ENCODE assay signal across 20 mouse cellular contexts in the genomic region with DNA sequence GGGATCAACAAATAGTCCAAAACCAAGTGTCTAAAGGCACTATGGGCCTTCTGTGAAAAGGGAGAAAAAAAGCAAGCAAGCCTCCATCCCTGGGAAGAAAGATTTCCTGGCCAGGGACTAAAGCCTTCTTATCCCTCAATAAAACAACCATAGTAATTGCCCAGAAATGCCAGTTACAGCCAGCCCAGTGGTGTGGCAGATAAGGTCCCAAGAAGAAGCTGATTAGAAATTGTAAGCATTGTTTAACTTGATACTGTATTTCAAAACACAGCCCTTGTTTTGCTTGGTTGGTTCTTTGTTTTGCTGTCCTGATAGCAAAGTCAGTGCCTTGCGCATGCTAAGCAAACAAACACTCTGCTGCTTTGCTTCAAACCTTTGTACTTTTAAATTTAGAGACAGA.
DNase-seq lines count a peak whose midpoint lies in the region; ATAC-seq and TF ChIP-seq lines count a peak whose summit lies in the region.
"Had no signal": no experiment of that assay in that cellular context is flagged by ENCODE, and none has a peak within 500 bp of the region (broad histone marks: within the 10 kb centered on the region; RNA-seq: fewer than 3 reads in every experiment).

No protein-coding gene starts in this region.

- peak; percentile 43 for ATAC-seq in G1E (ENCODE audit: extremely low read depth, insufficient number of reproducible peaks, low FRiP score, poor library complexity, severe bottlenecking)
- ATAC-seq in liver, embryonic 12.5 days = peak; percentile 73
- peak; percentile 30; the same call in 1 of the 2 replicates for ATAC-seq in liver, embryonic 16.5 days (ENCODE audit: low read depth)
- 0 out of 2 replicates have a peak, but pooled peaks have one; percentile 32 for ATAC-seq in stomach, postnatal 0 days (ENCODE audit: low FRiP score, low TSS enrichment)
- ATAC-seq in cerebellum, adult (ENCODE audit: insufficient number of reproducible peaks, low FRiP score, low TSS enrichment) = no peak
- ATAC-seq: forebrain, embryonic 15.5 days; hindbrain, embryonic 16.5 days had no signal

- no peak overlapping the region for H3K4me3 ChIP-seq in G1E (ENCODE audit: low read depth, low read length)
- no peak overlapping the region for H3K4me3 ChIP-seq in liver, embryonic 12.5 days
- H3K4me3 ChIP-seq in liver, embryonic 16.5 days (ENCODE audit: low read depth, low read length) = no peak overlapping the region
- no peak overlapping the region for H3K4me3 ChIP-seq in stomach, postnatal 0 days (ENCODE audit: low read depth, low read length)
- H3K4me3 ChIP-seq: embryonic facial prominence, embryonic 10.5 days; forebrain, embryonic 10.5 days; forebrain, embryonic 15.5 days; heart, embryonic 10.5 days; hindbrain, embryonic 12.5 days had no signal

- H3K27ac ChIP-seq in liver, embryonic 12.5 days = no peak overlapping the region
- no peak overlapping the region for H3K27ac ChIP-seq in liver, embryonic 16.5 days (ENCODE audit: low read length)
- no peak overlapping the region for H3K27ac ChIP-seq in stomach, postnatal 0 days (replicated peaks)
- H3K27ac ChIP-seq: embryonic facial prominence, embryonic 10.5 days; forebrain, embryonic 10.5 days; forebrain, embryonic 15.5 days; heart, embryonic 10.5 days; hindbrain, embryonic 12.5 days had no signal

- peaks cover 4% of the 10 kb centered on the region for H3K36me3 ChIP-seq in G1E (replicated peaks)
- no peaks in the 10 kb centered on the region for H3K36me3 ChIP-seq in liver, embryonic 12.5 days
- no peaks in the 10 kb centered on the region for H3K36me3 ChIP-seq in liver, embryonic 16.5 days (ENCODE audit: control insufficient read depth, insufficient read depth)
- no peaks in the 10 kb centered on the region for H3K36me3 ChIP-seq in stomach, postnatal 0 days (ENCODE audit: control insufficient read depth, insufficient read depth, low read length)
- H3K36me3 ChIP-seq: embryonic facial prominence, embryonic 10.5 days; forebrain, embryonic 10.5 days; forebrain, embryonic 15.5 days; heart, embryonic 10.5 days had no signal

- H3K4me2 ChIP-seq in liver, embryonic 12.5 days = no peak overlapping the region
- H3K4me2 ChIP-seq in liver, embryonic 16.5 days (ENCODE audit: low read depth, low read length) = no peak overlapping the region
- H3K4me2 ChIP-seq in stomach, postnatal 0 days (replicated peaks; ENCODE audit: low read depth) = no peak overlapping the region
- H3K4me2 ChIP-seq: forebrain, embryonic 15.5 days; hindbrain, embryonic 12.5 days had no signal

- H3K4me1 ChIP-seq in G1E (ENCODE audit: insufficient read depth, low read depth, low read length) = peaks cover 55% of the 10 kb centered on the region
- peaks cover 23% of the 10 kb centered on the region for H3K4me1 ChIP-seq in liver, embryonic 12.5 days
- H3K4me1 ChIP-seq in liver, embryonic 16.5 days (ENCODE audit: control insufficient read depth, low read depth, low read length) = peaks cover 5% of the 10 kb centered on the region
- no peaks in the 10 kb centered on the region for H3K4me1 ChIP-seq in stomach, postnatal 0 days (replicated peaks; ENCODE audit: control insufficient read depth, insufficient read depth)
- H3K4me1 ChIP-seq: forebrain, embryonic 15.5 days; hindbrain, embryonic 12.5 days had no signal

- peaks cover 7% of the 10 kb centered on the region for H3K9me3 ChIP-seq in G1E (replicated peaks)
- H3K9me3 ChIP-seq in liver, embryonic 12.5 days (replicated peaks) = no peaks in the 10 kb centered on the region
- H3K9me3 ChIP-seq in liver, embryonic 16.5 days (replicated peaks; ENCODE audit: control insufficient read depth, low read length) = no peaks in the 10 kb centered on the region
- no peaks in the 10 kb centered on the region for H3K9me3 ChIP-seq in stomach, postnatal 0 days (ENCODE audit: control insufficient read depth, low read length)
- H3K9me3 ChIP-seq: embryonic facial prominence, embryonic 10.5 days; forebrain, embryonic 10.5 days; forebrain, embryonic 15.5 days; heart, embryonic 10.5 days; hindbrain, embryonic 12.5 days had no signal

- WGBS in liver, embryonic 12.5 days (ENCODE audit: insufficient replicate concordance) = 29% methylated on average over 1 of the region's 1 CpGs
- 12% methylated on average over 1 of the region's 1 CpGs for WGBS in liver, embryonic 16.5 days (ENCODE audit: insufficient replicate concordance)
- WGBS in stomach, postnatal 0 days = 74% methylated on average over 1 of the region's 1 CpGs

- no peak for TF ChIP-seq EP300 in stomach, postnatal 0 days (optimal IDR thresholded peaks at IDR 0.05)

- peak; percentile 7 for DNase-seq in G1E (ENCODE audit: low spot score)
- no peak for DNase-seq in stomach, postnatal 0 days (ENCODE audit: low spot score)
- DNase-seq in ovary, adult 18-20 months (ENCODE audit: low spot score) = no peak
- no peak for DNase-seq in kidney, adult 9 months
- DNase-seq: adrenal gland, adult 2 months; adrenal gland, postnatal 25 days; cerebellum, adult 2 months; cerebellum, postnatal 10 days; gastrocnemius, postnatal 25 days; heart, postnatal 10 days; heart, postnatal 4 days had no signal

- no peak overlapping the region for H3K9ac ChIP-seq in liver, embryonic 12.5 days
- no peak overlapping the region for H3K9ac ChIP-seq in liver, embryonic 16.5 days (ENCODE audit: low read depth, low read length)
- no peak overlapping the region for H3K9ac ChIP-seq in stomach, postnatal 0 days (ENCODE audit: low read length)
- H3K9ac ChIP-seq: forebrain, embryonic 15.5 days; hindbrain, embryonic 12.5 days had no signal

- H3K27me3 ChIP-seq in G1E (ENCODE audit: insufficient read depth, low read length) = no peaks in the 10 kb centered on the region
- no peaks in the 10 kb centered on the region for H3K27me3 ChIP-seq in liver, embryonic 12.5 days (replicated peaks)
- H3K27me3 ChIP-seq in liver, embryonic 16.5 days (ENCODE audit: control insufficient read depth, insufficient read depth, low read depth, low read length) = no peaks in the 10 kb centered on the region
- H3K27me3 ChIP-seq in stomach, postnatal 0 days (ENCODE audit: control insufficient read depth, insufficient read depth, low read length) = no peaks in the 10 kb centered on the region
- H3K27me3 ChIP-seq: forebrain, embryonic 15.5 days; hindbrain, embryonic 12.5 days had no signal

- no peak for TF ChIP-seq CTCF in G1E (IDR thresholded peaks at IDR 0.05; ENCODE audit: low read depth, low read length)
- TF ChIP-seq CTCF in stomach, postnatal 0 days (IDR thresholded peaks at IDR 0.05; ENCODE audit: low read depth) = no peak
